In genomic region chr1:82129700-82130275, GRCm38 (mm10) we compare ENCODE assay signal across 20 mouse cellular contexts.
DNase-seq lines count a peak whose midpoint lies in the region; ATAC-seq lines count a peak whose summit lies in the region.
"Had no signal": no experiment of that assay in that cellular context is flagged by ENCODE, and none has a peak within 500 bp of the region (broad histone marks: within the 10 kb centered on the region; RNA-seq: fewer than 3 reads in every experiment).

No protein-coding gene starts in this region.

- no peak for ATAC-seq in midbrain, embryonic 16.5 days
- no peak for ATAC-seq in midbrain, embryonic 13.5 days
- ATAC-seq: CD4-positive, CD25-positive, alpha-beta regulatory T cell, adult 4 months; hindbrain, embryonic 16.5 days had no signal

- H3K27me3 ChIP-seq in midbrain, embryonic 16.5 days (ENCODE audit: control insufficient read depth, insufficient read depth, low read depth, low read length): no peaks in the 10 kb centered on the region
- H3K27me3 ChIP-seq in midbrain, embryonic 13.5 days: no peaks in the 10 kb centered on the region
- H3K27me3 ChIP-seq: neural tube, embryonic 13.5 days had no signal

- peak overlapping the region; percentile 14; the same call in 1 of the 2 replicates for H3K9ac ChIP-seq in midbrain, embryonic 16.5 days (ENCODE audit: low read depth, low read length)
- no peak overlapping the region for H3K9ac ChIP-seq in midbrain, embryonic 13.5 days (replicated peaks)
- H3K9ac ChIP-seq: neural tube, embryonic 13.5 days had no signal

- peak overlapping the region; percentile 10; the same call in 1 of the 2 replicates for H3K27ac ChIP-seq in midbrain, embryonic 16.5 days (ENCODE audit: low read length)
- no peak overlapping the region for H3K27ac ChIP-seq in midbrain, embryonic 13.5 days
- H3K27ac ChIP-seq: forebrain, embryonic 10.5 days; heart, adult 2 months; neural tube, embryonic 13.5 days had no signal

- no peak overlapping the region for H3K4me2 ChIP-seq in midbrain, embryonic 16.5 days (ENCODE audit: low read length)
- H3K4me2 ChIP-seq in midbrain, embryonic 13.5 days (replicated peaks): no peak overlapping the region
- H3K4me2 ChIP-seq: neural tube, embryonic 13.5 days had no signal

- H3K9me3 ChIP-seq in midbrain, embryonic 16.5 days (replicated peaks; ENCODE audit: control insufficient read depth, low read length, poor library complexity, severe bottlenecking): no peaks in the 10 kb centered on the region
- H3K9me3 ChIP-seq in midbrain, embryonic 13.5 days: no peaks in the 10 kb centered on the region
- H3K9me3 ChIP-seq: forebrain, embryonic 10.5 days; G1E; neural tube, embryonic 13.5 days had no signal

- no peak overlapping the region for H3K4me3 ChIP-seq in midbrain, embryonic 16.5 days (ENCODE audit: low read depth, low read length)
- H3K4me3 ChIP-seq in midbrain, embryonic 13.5 days (replicated peaks): no peak overlapping the region
- H3K4me3 ChIP-seq: forebrain, embryonic 10.5 days; heart, adult 2 months; neural tube, embryonic 13.5 days had no signal

- no peaks in the 10 kb centered on the region for H3K36me3 ChIP-seq in midbrain, embryonic 16.5 days (ENCODE audit: control insufficient read depth, insufficient read depth, low read length)
- no peaks in the 10 kb centered on the region for H3K36me3 ChIP-seq in midbrain, embryonic 13.5 days
- H3K36me3 ChIP-seq: forebrain, embryonic 10.5 days; G1E; neural tube, embryonic 13.5 days had no signal

- DNase-seq in embryo, embryonic 11 days: peak; percentile 11
- no peak for DNase-seq in embryo, embryonic 10.5 days (ENCODE audit: low spot score)
- peak; percentile 14 to 19 for DNase-seq in heart, postnatal 10 days
- DNase-seq in heart, postnatal 4 days: no peak
- peak; percentile 87 for DNase-seq in skeletal muscle tissue, adult 2 months (ENCODE audit: low read depth, low spot score)
- no peak for DNase-seq in right cerebral cortex, adult 2 months (ENCODE audit: low spot score in 2 of 2)
- DNase-seq: cerebellum, postnatal 10 days; kidney, adult 11 months; kidney, postnatal 14 days; left cerebral cortex, postnatal 4 days; lung, postnatal 36 days; right cerebral cortex, postnatal 4 days had no signal

- peaks cover 5% of the 10 kb centered on the region; the same call in 1 of the 2 replicates for H3K4me1 ChIP-seq in midbrain, embryonic 16.5 days (ENCODE audit: control insufficient read depth, insufficient read depth, low read length)
- no peaks in the 10 kb centered on the region for H3K4me1 ChIP-seq in midbrain, embryonic 13.5 days (replicated peaks)
- H3K4me1 ChIP-seq: neural tube, embryonic 13.5 days had no signal

- 30% methylated on average over 5 of the region's 5 CpGs for WGBS in midbrain, embryonic 16.5 days
- WGBS in midbrain, embryonic 13.5 days: 40% methylated on average over 5 of the region's 5 CpGs

- intact Hi-C loops in heart, postnatal 10 days (cut with DNase I): loop anchor here (5.0 kb wide), 1 partner anchor 158 kb away; no protein-coding TSS in a partner anchor

Comparison
In these comparisons a context has a peak if more than half of its experiments do, and no peak if none do; other contexts are left out.
1. DNase-seq: peak in embryo, embryonic 11 days (single experiment), heart, postnatal 10 days (2 of 2) and skeletal muscle tissue, adult 2 months (single experiment); none in embryo, embryonic 10.5 days (single experiment), heart, postnatal 4 days (single experiment) and right cerebral cortex, adult 2 months (0 of 2).